Mouse (Mus musculus) heart, embryonic 16.5 days (tissue): ENCODE results near the gene Zeb2. TPM values are rescaled to one million over a fixed set of nuclear protein-coding genes. Genes with fewer than 3 reads are reported as not detected.

Source experiments
- ATAC-seq: fragments of 200-750 bp; cut with Nextera tagmentation; replicated peaks from 2 replicates; pipeline ENCODE4 v1.8.0; 2017; ENCODE audit warnings: moderate number of reproducible peaks; ENCODE audit not compliant: insufficient read depth, low FRiP score; ENCODE audit errors: extremely low read depth
- H3K27ac ChIP-seq: fragments of 300-500 bp; sonication (generic); 2 replicates; pipeline ENCODE4 v1.5.1; 2014; ENCODE audit warnings: mild to moderate bottlenecking, low read length, control low read depth, moderate library complexity
- H3K27me3 ChIP-seq: fragments of 300-500 bp; sonication (generic); 2 replicates; pipeline ENCODE4 v1.6.1; 2014; ENCODE audit warnings: low read length, mixed read lengths; ENCODE audit not compliant: control insufficient read depth, insufficient read depth
- H3K36me3 ChIP-seq: fragments of 300-500 bp; sonication (generic); 2 replicates; pipeline ENCODE4 v1.6.1; 2014; ENCODE audit not compliant: control insufficient read depth, insufficient read depth
- H3K4me1 ChIP-seq: fragments of 300-500 bp; sonication (generic); 2 replicates; pipeline ENCODE4 v1.6.1; 2014; ENCODE audit warnings: low read length, mixed read lengths; ENCODE audit not compliant: control insufficient read depth, insufficient read depth
- H3K4me2 ChIP-seq: fragments of 300-500 bp; sonication (generic); 2 replicates; pipeline ENCODE4 v1.6.1; 2014; ENCODE audit warnings: low read depth, mild to moderate bottlenecking, control low read depth, low read length
- H3K4me3 ChIP-seq: fragments of 300-500 bp; sonication (generic); 2 replicates; pipeline ENCODE4 v1.5.1; 2014; ENCODE audit warnings: mild to moderate bottlenecking, control low read depth, low read length
- H3K9ac ChIP-seq: fragments of 300-500 bp; sonication (generic); 2 replicates; pipeline ENCODE4 v1.6.1; 2014; ENCODE audit warnings: low read length, control low read depth
- H3K9me3 ChIP-seq: fragments of 300-500 bp; sonication (generic); replicated peaks from 2 replicates; pipeline ENCODE4 v1.6.1; 2016; ENCODE audit warnings: low read length; ENCODE audit not compliant: control insufficient read depth
- WGBS: fragments of 180-500 bp; shearing (Covaris S2); extraction: QIAGEN DNeasy Blood & Tissue Kit; methylation state at CpG from one replicate; pipeline ENCODE4 v1.1.7; 2014; 5-methylcytosine and 5-hydroxymethylcytosine counted together
- polyA plus RNA-seq: library from polyadenylated mRNA; unstranded; fragments of >200 nt; fragmentation: Nextera tagmentation; extraction: Ambion mirVana; gene quantifications from 2 replicates; pipeline ENCODE4 v1.2.1, GENCODE M21; 2015

Gene Zeb2
- polyA plus RNA-seq, 1 experiment from 2014 or later, result 19.9 TPM

DNA sequence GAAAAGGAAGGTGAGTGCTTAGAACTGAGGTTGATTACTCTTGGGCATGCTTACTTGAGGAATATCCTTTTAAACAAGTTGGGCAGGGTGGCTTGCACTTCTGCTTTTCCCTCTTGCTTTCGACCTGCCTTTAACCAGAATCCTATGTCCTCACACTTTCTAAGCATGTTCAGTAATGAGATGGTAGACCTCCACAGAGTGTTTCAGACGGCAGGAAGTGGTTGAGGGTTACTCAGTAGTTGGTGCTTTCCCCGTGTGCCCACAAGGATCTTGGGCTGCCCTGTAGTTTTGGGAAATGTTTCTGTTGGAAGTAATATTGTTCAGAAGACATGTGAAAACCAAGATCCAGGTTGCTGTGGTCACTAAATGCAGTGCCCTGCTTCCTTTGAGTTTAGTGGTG, 135.5 kb downstream of the Zeb2 start:
- H3K27ac ChIP-seq, result no peak overlapping the region
- H3K27me3 ChIP-seq, result no peaks in the 10 kb centered on the region
- 70% methylated on average over 3 of the region's 3 CpGs for WGBS
- no peaks in the 10 kb centered on the region for H3K9me3 ChIP-seq
- no peak overlapping the region for H3K4me2 ChIP-seq
- H3K36me3 ChIP-seq, result no peaks in the 10 kb centered on the region
- no peak overlapping the region for H3K9ac ChIP-seq
- ATAC-seq, result no peak
- no peak overlapping the region for H3K4me3 ChIP-seq
- H3K4me1 ChIP-seq, result peaks cover 14% of the 10 kb centered on the region

DNA sequence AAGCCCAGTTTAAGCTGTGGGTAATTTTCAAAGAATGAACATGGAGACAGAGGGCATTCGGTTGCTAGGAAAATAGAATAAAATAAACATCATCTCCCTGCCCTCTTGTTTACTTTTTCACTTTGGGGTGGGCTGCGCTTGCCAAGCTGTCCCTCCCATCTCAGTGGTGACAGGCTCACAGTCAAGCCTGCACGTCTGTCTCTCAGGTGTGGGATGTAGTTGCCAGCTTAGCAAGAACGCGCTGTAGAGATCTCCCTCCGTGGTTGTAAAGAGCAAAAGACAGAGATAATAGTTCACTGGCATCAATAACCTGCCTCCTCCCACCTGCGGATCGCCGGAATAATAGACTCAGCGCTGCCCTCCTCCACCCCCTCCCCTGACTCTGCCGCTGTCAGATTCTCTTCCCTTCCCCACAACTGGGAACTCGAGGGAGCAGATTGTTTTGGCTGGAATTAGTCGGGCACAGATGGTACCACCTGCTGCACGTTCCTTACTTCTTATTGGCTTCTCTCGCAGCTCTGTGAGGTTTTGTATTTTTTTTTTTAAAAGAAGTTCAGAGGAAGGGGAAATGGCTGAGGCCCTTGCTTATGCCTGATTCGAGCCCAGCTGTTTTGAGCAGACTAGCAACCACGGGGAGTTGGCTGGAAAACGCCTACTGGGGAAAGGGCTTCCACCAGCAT, 138.0 kb downstream of the Zeb2 start:
- Histone ChIP-seq H3K27me3 (no peaks in the 10 kb centered on the region), H3K27ac (no peak overlapping the region), H3K36me3 (no peaks in the 10 kb centered on the region), H3K4me2 (peak overlapping the region; percentile 73), H3K4me1 (peaks cover 14% of the 10 kb centered on the region), H3K9ac (peak overlapping the region; percentile 49), H3K9me3 (no peaks in the 10 kb centered on the region), H3K4me3 (peak overlapping the region; percentile 45)
- WGBS, result 7% methylated on average over 18 of the region's 18 CpGs
- no peak for ATAC-seq

DNA sequence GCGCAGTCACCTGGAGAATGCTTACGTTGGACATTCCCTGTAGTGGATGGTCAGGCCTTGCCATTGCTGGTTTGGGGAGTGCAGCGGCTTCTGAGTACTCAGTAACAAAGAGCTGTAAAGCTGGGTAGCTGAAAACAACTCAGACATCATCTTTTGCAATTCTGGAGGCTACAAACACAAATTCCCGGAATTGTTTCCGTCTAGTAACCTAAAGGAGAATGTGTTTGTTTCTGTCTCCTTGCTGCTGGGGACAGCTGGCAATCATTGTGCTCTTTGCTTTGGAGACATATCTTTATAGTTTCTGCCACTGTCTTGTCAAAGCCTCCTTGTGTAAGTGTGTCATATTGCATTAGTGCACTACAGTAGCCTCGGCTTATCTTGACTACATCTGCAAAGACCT, 139.2 kb downstream of the Zeb2 start:
- H3K27ac ChIP-seq, result no peak overlapping the region
- H3K4me2 ChIP-seq, result no peak overlapping the region
- peaks cover 14% of the 10 kb centered on the region for H3K4me1 ChIP-seq
- no peak for ATAC-seq
- WGBS, result 69% methylated on average over 6 of the region's 6 CpGs
- H3K4me3 ChIP-seq, result no peak overlapping the region
- no peaks in the 10 kb centered on the region for H3K27me3 ChIP-seq
- no peak overlapping the region for H3K9ac ChIP-seq
- no peaks in the 10 kb centered on the region for H3K9me3 ChIP-seq
- H3K36me3 ChIP-seq, result no peaks in the 10 kb centered on the region

DNA sequence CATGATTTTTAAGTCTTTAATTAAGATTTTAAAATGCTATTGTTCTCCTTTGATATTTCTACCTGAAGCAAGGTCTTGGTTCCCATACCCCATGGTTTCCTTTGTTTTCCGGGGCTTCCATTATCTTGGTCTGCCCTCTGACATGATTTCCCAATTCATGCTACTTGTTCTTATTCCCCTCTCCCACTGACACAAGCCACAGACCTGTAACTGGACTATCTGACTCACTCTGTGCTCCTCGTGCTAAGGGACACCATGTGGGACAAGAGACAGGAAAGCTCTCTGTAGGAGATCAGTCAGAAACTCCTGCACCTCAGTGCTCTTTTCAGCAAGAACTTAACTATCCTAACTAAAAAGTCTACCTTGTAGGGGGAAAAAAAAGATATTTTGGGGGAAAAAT, 139.6 kb downstream of the Zeb2 start:
- H3K36me3 ChIP-seq, result no peaks in the 10 kb centered on the region
- 70% methylated on average over 2 of the region's 2 CpGs for WGBS
- H3K27me3 ChIP-seq, result no peaks in the 10 kb centered on the region
- H3K4me1 ChIP-seq, result peaks cover 12% of the 10 kb centered on the region
- no peak overlapping the region for H3K4me2 ChIP-seq
- H3K9me3 ChIP-seq, result no peaks in the 10 kb centered on the region
- ATAC-seq, result no peak
- no peak overlapping the region for H3K27ac ChIP-seq
- H3K4me3 ChIP-seq, result no peak overlapping the region
- H3K9ac ChIP-seq, result no peak overlapping the region

DNA sequence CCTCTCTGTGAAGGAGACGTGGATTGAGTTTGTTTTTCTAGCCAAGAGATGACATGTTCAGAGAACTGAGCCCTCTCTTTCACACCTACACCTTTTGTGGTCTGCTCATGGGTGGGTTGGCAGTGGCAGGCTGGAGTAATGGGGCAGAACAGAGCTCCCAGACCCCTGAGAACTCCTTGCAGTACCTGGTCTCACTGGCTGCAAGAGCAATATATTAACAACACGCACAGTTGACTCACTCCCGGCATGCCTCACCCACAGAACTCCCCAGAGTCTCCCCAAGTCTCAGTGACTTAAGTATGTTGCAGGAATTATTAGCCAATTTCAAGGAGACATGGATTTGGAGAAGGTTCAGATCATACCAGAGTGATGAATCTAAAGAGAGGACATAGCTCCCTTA, 140.1 kb downstream of the Zeb2 start:
- Histone ChIP-seq H3K4me3 (no peak overlapping the region), H3K4me2 (no peak overlapping the region), H3K9ac (no peak overlapping the region), H3K36me3 (no peaks in the 10 kb centered on the region), H3K27me3 (no peaks in the 10 kb centered on the region), H3K9me3 (no peaks in the 10 kb centered on the region), H3K4me1 (peaks cover 12% of the 10 kb centered on the region), H3K27ac (no peak overlapping the region)
- 78% methylated on average over 3 of the region's 3 CpGs for WGBS
- no peak for ATAC-seq

DNA sequence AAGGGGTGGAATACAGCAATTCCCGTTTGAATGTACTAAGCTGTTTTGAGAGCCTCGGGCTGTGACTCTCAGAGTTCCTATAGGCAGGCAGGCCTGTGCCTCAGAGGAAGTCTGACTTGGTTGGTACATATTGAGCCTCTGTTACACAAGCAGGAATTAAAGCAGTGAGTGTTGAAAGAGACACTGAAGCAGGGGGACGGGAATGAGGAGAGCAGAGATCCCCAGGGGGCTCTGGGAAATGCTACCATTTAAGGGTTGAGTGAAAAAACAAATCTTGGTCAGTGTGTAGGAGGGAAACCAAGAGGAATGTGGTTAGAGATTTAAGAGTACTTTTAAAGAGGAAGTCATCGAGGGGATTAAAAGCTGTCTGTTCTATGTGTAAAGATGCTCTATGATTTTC, 140.7 kb downstream of the Zeb2 start:
- no peaks in the 10 kb centered on the region for H3K9me3 ChIP-seq
- no peak overlapping the region for H3K4me3 ChIP-seq
- no peaks in the 10 kb centered on the region for H3K36me3 ChIP-seq
- ATAC-seq, result no peak
- peaks cover 12% of the 10 kb centered on the region for H3K4me1 ChIP-seq
- WGBS, result 51% methylated on average over 4 of the region's 4 CpGs
- no peaks in the 10 kb centered on the region for H3K27me3 ChIP-seq
- no peak overlapping the region for H3K9ac ChIP-seq
- H3K4me2 ChIP-seq, result no peak overlapping the region
- H3K27ac ChIP-seq, result no peak overlapping the region

DNA sequence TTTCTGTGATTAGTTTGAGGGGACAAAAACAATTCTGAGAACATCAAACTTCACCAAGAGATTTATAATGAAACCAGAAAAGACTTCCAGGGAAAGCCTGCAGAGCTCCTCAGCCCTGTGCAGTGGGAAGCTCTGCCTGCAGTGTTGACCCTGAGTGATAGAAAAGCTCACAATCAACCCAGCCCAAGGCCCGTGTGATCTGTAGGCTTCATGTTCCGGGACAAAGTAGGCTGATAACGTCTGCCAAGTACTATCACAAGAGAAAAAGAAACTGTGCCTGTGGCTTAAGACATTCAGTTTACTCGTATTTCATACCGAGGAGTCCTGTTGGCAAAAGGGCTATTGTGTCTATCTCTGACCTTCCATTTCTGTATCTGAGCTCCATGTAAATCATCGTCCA, 143.4 kb downstream of the Zeb2 start:
- 66% methylated on average over 6 of the region's 6 CpGs for WGBS
- peaks cover 4% of the 10 kb centered on the region for H3K4me1 ChIP-seq
- no peak overlapping the region for H3K9ac ChIP-seq
- H3K27me3 ChIP-seq, result no peaks in the 10 kb centered on the region
- no peak for ATAC-seq
- no peak overlapping the region for H3K4me3 ChIP-seq
- H3K9me3 ChIP-seq, result no peaks in the 10 kb centered on the region
- no peaks in the 10 kb centered on the region for H3K36me3 ChIP-seq
- no peak overlapping the region for H3K27ac ChIP-seq
- H3K4me2 ChIP-seq, result no peak overlapping the region

DNA sequence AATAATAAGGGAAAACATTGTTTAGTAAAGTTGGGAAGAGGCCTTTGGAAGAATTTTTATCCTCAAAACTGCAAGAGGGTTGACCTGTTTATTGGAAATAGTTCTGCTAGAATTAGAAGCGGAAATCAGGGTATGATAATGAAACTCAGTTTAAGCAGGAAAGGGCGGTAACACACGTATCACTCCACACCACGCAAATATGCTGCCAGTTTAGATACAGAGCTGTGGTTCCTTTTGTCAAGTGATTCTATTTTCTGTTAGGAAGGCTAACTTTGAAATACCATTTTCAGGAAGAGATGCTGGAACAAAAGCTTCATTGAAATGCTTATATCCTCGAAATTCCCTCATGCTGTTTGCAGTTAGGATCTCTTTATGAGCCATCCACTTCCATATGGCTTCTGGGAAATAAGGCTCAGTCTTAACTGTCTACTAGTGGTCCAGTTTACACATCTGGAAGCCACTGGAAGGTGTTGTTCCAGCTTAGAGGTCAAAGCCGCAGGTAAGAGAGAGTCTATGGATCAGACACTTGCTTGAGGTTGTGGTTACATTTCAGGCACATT, 147.0 kb downstream of the Zeb2 start:
- H3K27me3 ChIP-seq, result no peaks in the 10 kb centered on the region
- no peak overlapping the region for H3K9ac ChIP-seq
- no peak for ATAC-seq
- no peak overlapping the region for H3K27ac ChIP-seq
- H3K4me2 ChIP-seq, result no peak overlapping the region
- 74% methylated on average over 6 of the region's 6 CpGs for WGBS
- H3K9me3 ChIP-seq, result no peaks in the 10 kb centered on the region
- no peak overlapping the region for H3K4me3 ChIP-seq
- peaks cover 4% of the 10 kb centered on the region for H3K4me1 ChIP-seq
- no peaks in the 10 kb centered on the region for H3K36me3 ChIP-seq

DNA sequence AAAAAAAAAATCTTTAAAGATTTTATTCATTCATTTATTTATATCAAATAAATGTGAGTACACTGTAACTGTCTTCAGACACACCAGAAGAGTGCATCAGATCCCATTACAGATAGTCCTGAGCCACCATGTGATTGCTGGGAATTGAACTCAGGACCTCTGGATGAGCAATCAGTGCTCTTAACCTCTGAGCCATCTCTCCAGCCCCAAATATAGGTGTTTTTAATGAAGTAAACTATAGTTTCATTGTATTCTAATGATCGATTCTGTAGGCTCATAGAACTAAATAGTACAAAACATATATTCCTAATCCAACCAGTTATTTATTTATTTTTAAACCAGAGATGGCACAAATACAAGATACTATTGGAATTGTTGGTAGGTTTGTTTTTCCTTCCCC, 147.6 kb downstream of the Zeb2 start:
- Histone ChIP-seq H3K4me2 (no peak overlapping the region), H3K4me3 (no peak overlapping the region), H3K27me3 (no peaks in the 10 kb centered on the region), H3K9me3 (no peaks in the 10 kb centered on the region), H3K27ac (no peak overlapping the region), H3K9ac (no peak overlapping the region), H3K36me3 (no peaks in the 10 kb centered on the region), H3K4me1 (peaks cover 4% of the 10 kb centered on the region)
- 91% methylated on average over 1 of the region's 1 CpGs for WGBS
- ATAC-seq, result no peak
